Mouse (Mus musculus) fat pad, adult 2 months (tissue): ENCODE measurements around the gene Tnip3.

Source experiments
- DNase-seq: peaks from one replicate; pipeline ENCODE4 v3.0.0-alpha.2; 2011; ENCODE audit warnings: low read depth, low spot score; ENCODE audit errors: extremely low read depth

The Tnip3 gene

GRCm38 (mm10) chr6:65584870-65585332 lies 59.8 kb downstream of the Tnip3 start:
- DNase-seq, result no peak

GRCm38 (mm10) chr6:65585333-65586053 lies 60.4 kb downstream of the Tnip3 start:
- no peak for DNase-seq

- DNase-seq, result no peak
Measured at GRCm38 (mm10) chr6:65588847-65589246, 63.7 kb downstream of the Tnip3 start.

- DNase-seq, result no peak
Measured at GRCm38 (mm10) chr6:65590018-65590417, 64.9 kb downstream of the Tnip3 start.

- no peak for DNase-seq
Measured at GRCm38 (mm10) chr6:65594171-65594570, 69.1 kb downstream of the Tnip3 start.

- no peak for DNase-seq
Measured at GRCm38 (mm10) chr6:65595371-65595770, 70.3 kb downstream of the Tnip3 start.

GRCm38 (mm10) chr6:65597056-65597818 lies 72.1 kb downstream of the Tnip3 start:
- no peak for DNase-seq

- no peak for DNase-seq
Measured at GRCm38 (mm10) chr6:65598522-65598921, 73.4 kb downstream of the Tnip3 start.

- no peak for DNase-seq
Measured at GRCm38 (mm10) chr6:65599865-65600739, 75.0 kb downstream of the Tnip3 start.

GRCm38 (mm10) chr6:65600887-65601286 lies 75.8 kb downstream of the Tnip3 start:
- no peak for DNase-seq

GRCm38 (mm10) chr6:65605778-65606177 lies 80.7 kb downstream of the Tnip3 start:
- DNase-seq, result no peak

- no peak for DNase-seq
Measured at GRCm38 (mm10) chr6:65606946-65607345, 81.8 kb downstream of the Tnip3 start.

GRCm38 (mm10) chr6:65611834-65612233 lies 86.7 kb downstream of the Tnip3 start:
- DNase-seq, result no peak

- no peak for DNase-seq
Measured at GRCm38 (mm10) chr6:65613924-65614585, 88.9 kb downstream of the Tnip3 start.

- no peak for DNase-seq
Measured at GRCm38 (mm10) chr6:65615641-65616040, 90.5 kb downstream of the Tnip3 start.

- DNase-seq, result no peak
Measured at GRCm38 (mm10) chr6:65621260-65621659, 96.1 kb downstream of the Tnip3 start.

- no peak for DNase-seq
Measured at GRCm38 (mm10) chr6:65623016-65623715, 98.1 kb downstream of the Tnip3 start.

GRCm38 (mm10) chr6:65630578-65630977 lies 105.5 kb downstream of the Tnip3 start:
- no peak for DNase-seq

GRCm38 (mm10) chr6:65632184-65632583 lies 107.1 kb downstream of the Tnip3 start:
- DNase-seq, result no peak

- no peak for DNase-seq
Measured at GRCm38 (mm10) chr6:65642431-65642830, 117.3 kb downstream of the Tnip3 start.
